Mouse (Mus musculus): ENCODE measurements at regions not wholly inside any gene's neighbourhood (a gene's known extent, or its start where the extent isn't known, plus 50 kb on each side); places are given as distances from the start of the nearest gene placed in this dataset.

- TF ChIP-seq CTCF (conservative IDR thresholded peaks at IDR 0.05; ENCODE audit: insufficient read depth, insufficient read length, low read depth, low read length) (no peak), POLR2A (IDR thresholded peaks at IDR 0.05; ENCODE audit: low read depth, low read length) (no peak)
These were observed 228.7 kb downstream of the Rps15a start for GRCm38 (mm10) chr7:117887288-117887687.

All from kidney, adult 2 months (tissue).